Mouse (Mus musculus): Measurements from ENCODE around the gene Pabpn1l.
"Not testable (repeated sequence)": the region's sequence is repeated elsewhere in the genome, so short reads cannot be mapped to it uniquely, and the experiment has no call there.

The Pabpn1l gene

DNA sequence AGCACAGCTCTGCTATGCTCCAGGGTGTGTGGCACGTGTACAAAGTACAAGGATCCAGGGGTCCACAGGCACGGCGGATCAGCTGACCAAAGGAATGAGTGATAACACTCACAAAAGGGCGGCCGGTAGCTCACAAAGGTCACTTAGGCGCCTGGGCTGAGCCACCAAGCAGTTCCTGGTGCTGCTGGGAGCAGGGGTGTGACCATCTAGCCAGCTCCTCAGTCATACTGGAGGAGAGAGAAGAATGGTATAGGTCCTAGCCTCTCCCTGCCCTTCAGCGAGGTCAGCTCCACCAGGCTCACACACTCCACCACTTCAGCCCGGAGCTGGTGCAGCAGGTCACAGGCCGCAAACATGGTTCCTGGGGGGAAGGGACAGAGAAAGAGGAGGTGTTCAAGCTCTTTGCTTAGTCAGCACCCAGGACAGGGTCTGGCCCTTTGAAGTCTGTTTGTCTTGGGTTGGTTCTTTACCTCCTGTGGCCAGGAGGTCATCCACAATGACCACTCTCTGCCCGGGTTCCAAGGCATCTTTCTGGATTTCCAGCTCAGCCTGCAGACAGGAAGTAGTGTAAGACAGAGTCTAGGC, 47.8 kb downstream of the Pabpn1l start:
- no peak for DNase-seq (ENCODE audit: low spot score)

DNA sequence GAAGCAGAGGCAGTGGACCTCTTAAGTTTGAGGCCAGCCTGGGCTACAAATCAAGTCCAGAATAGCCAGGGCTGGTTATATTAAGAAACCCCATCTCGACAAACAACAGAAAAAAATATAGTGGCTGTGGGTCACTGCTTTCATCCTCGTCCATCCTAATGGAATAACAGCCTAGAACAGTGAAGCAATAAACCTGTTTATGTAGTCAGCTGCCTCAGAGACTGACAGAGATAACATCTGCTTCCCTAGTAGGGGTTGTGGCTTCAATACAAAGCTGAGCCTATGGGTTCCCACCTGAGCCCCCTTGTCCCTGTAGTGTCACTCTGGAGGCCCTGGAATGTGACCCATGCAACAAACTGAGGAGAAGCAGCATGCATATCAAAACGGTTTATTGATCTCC, 48.3 kb downstream of the Pabpn1l start:
- DNase-seq (ENCODE audit: low spot score), result no peak

DNA sequence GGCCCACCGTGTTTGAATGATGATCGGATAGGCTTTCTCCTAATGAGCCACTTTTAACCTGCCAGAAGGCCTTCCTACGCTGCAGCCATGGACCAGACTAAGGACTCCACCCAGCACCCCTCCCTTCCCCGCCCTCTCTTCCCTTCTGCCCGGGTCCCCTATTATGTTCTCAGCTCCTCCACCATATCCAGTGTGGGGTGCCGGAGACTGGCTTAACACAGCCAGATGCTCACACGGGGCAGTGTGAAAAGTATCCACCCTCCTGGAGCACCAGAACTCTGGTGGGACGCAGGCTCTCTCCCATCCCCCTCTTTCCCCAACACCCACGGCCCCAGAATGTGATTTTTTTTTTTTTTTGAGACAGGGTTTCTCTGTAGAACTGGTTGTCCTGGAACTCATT, 49.0 kb downstream of the Pabpn1l start:
- DNase-seq (ENCODE audit: low spot score), result no peak

DNA sequence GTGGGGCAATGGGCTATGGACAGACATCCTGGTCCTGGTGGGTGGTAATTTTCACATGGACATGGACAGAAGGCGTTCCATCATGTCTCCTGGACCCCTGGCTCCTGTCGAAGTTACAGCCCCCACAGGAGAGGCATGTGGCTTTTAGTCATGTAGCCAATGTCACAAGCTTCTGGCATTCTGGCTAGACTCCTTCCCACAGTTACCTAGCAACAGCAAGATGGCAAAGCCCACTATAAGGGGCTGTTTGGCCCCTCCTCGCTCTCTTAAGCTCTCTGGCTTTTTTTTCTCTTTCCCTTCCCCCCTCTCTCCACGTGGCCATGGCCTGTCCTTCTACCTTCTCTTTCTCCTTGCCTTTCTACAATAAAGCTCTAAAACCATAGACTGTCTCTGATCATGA, 49.4 kb downstream of the Pabpn1l start:
- not testable (repeated sequence) for DNase-seq (ENCODE audit: low spot score)

DNA sequence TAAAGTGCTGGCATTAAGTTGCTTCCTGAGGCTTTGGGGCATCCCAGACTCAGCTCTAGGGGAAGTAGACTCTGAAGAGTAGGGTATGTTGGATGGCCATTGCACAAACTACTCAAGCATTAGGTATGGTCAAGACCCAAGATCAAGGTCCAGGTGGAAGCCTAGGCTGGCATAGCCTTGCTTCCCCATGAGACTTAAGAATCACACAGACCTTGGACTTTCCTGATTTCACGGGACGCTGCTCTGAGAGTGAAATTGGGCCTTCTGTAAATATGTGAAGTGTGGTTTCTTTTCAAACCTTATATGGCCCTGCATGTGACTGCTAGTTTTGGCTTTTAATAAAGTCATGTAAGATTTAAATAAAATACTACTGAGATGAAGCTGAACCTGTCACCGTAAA, 49.8 kb downstream of the Pabpn1l start:
- DNase-seq (ENCODE audit: low spot score), result no peak

DNA sequence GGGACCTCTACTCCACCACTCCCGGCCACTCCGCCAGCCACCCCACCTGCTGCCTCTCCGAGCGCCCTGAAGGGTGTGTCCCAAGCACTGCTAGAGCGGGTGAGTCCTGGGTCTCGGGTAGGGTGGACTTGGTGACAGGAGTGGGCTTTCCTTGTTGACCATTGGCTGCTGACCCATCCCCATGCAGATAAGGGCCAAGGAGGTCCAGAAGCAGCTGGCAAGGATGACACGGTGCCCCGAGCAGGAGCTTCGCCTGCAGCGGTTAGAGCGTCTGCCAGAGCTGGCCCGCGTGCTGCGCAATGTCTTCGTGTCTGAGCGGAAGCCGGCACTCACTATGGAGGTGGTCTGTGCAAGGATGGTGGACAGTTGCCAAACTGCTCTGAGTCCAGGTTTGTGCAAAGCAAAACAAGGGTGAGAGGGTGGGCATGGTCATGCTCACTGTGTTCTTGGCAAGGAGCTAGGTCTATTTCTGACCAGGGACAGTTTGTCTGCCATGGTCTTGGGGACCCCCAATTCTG, 50.7 kb downstream of the Pabpn1l start:
- no peak for DNase-seq (ENCODE audit: low spot score)

DNA sequence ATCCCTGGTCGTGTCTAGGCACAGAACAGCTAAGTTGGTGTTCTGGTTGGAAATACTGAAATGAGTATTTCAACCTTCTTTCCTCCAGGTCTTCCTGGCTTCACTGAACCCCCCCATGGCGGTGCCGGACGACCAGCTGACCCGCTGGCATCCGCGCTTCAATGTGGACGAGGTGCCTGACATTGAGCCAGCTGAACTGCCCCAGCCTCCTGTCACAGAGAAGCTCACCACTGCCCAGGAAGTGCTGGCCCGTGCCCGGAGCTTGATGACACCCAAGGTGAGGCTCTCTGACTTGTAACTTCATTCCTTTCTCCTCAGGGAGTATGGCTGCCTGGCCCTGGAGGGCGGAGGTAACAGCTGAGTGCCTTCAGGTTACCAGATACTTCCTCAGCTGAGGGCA, 51.4 kb downstream of the Pabpn1l start:
- no peak for DNase-seq (ENCODE audit: low spot score)

DNA sequence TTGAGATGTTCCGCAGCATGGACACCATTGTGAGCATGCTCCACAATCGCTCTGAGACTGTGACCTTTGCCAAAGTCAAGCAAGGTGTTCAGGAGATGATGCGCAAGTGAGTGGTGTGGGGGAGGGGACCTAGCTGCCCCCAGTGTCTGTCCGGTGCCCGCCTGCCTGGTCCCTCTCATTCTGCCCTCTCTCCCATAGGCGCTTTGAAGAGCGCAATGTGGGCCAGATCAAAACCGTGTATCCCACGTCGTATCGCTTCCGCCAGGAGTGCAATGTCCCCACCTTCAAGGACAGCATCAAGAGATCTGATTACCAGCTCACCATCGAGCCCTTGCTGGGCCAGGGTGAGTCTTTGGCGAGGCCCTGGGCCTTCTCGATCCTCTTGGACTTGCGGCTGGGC, 52.5 kb downstream of the Pabpn1l start:
- no peak for DNase-seq (ENCODE audit: low spot score)

Measured in embryo, embryonic 10.5 days (tissue).